15 mouse cellular contexts compared by ENCODE assay signal in genomic region chr19:59628296-59629160, GRCm38 (mm10).
DNase-seq lines count a peak whose midpoint lies in the region; ATAC-seq and TF ChIP-seq lines count a peak whose summit lies in the region.
"Had no signal": no experiment of that assay in that cellular context is flagged by ENCODE, and none has a peak within 500 bp of the region (broad histone marks: within the 10 kb centered on the region; RNA-seq: fewer than 3 reads in every experiment).

No protein-coding gene starts in this region.

- no peak overlapping the region for H3K27ac ChIP-seq in forebrain, embryonic 12.5 days
- H3K27ac ChIP-seq in forebrain, postnatal 0 days (ENCODE audit: low read depth, low read length), result no peak overlapping the region
- H3K27ac ChIP-seq in hindbrain, embryonic 16.5 days (ENCODE audit: low read depth, low read length), result no peak overlapping the region
- no peak overlapping the region for H3K27ac ChIP-seq in midbrain, postnatal 0 days (ENCODE audit: low read depth, low read length)
- H3K27ac ChIP-seq in liver, embryonic 11.5 days (ENCODE audit: low read depth, low read length), result no peak overlapping the region
- H3K27ac ChIP-seq: layer of hippocampus, adult 2 months; limb, embryonic 15.5 days had no signal

- H3K4me1 ChIP-seq in forebrain, embryonic 12.5 days, result peaks cover 21% of the 10 kb centered on the region
- no peaks in the 10 kb centered on the region; the same call in 1 of the 2 replicates for H3K4me1 ChIP-seq in forebrain, postnatal 0 days (ENCODE audit: insufficient read depth)
- peaks cover 5% of the 10 kb centered on the region for H3K4me1 ChIP-seq in hindbrain, embryonic 16.5 days (ENCODE audit: control insufficient read depth, insufficient read depth, low read depth, low read length)
- no peaks in the 10 kb centered on the region for H3K4me1 ChIP-seq in midbrain, postnatal 0 days (ENCODE audit: insufficient read depth, low read length)
- no peaks in the 10 kb centered on the region for H3K4me1 ChIP-seq in liver, embryonic 11.5 days (replicated peaks; ENCODE audit: control insufficient read depth, insufficient read depth, low read length)
- H3K4me1 ChIP-seq: limb, embryonic 15.5 days had no signal

- H3K9ac ChIP-seq in forebrain, embryonic 12.5 days, result no peak overlapping the region
- no peak overlapping the region for H3K9ac ChIP-seq in forebrain, postnatal 0 days
- H3K9ac ChIP-seq in hindbrain, embryonic 16.5 days (ENCODE audit: low read depth, low read length), result no peak overlapping the region
- H3K9ac ChIP-seq in midbrain, postnatal 0 days (replicated peaks; ENCODE audit: low read length, poor library complexity, severe bottlenecking), result no peak overlapping the region
- no peak overlapping the region for H3K9ac ChIP-seq in liver, embryonic 11.5 days (ENCODE audit: low read depth, low read length)
- H3K9ac ChIP-seq: limb, embryonic 15.5 days had no signal

- TF ChIP-seq CTCF in forebrain, postnatal 0 days (IDR thresholded peaks at IDR 0.05; ENCODE audit: low read depth), result no peak
- no peak for TF ChIP-seq CTCF in midbrain, postnatal 0 days (IDR thresholded peaks at IDR 0.05)

- peaks cover 29% of the 10 kb centered on the region for H3K27me3 ChIP-seq in forebrain, embryonic 12.5 days
- H3K27me3 ChIP-seq in forebrain, postnatal 0 days (ENCODE audit: insufficient read depth, low read length), result no peaks in the 10 kb centered on the region
- 0 out of 2 replicates have a peak, but pooled peaks cover 3% of the 10 kb centered on the region for H3K27me3 ChIP-seq in hindbrain, embryonic 16.5 days (replicated peaks; ENCODE audit: control insufficient read depth, insufficient read depth, low read length)
- H3K27me3 ChIP-seq in midbrain, postnatal 0 days (ENCODE audit: insufficient read depth, low read length), result no peaks in the 10 kb centered on the region
- no peaks in the 10 kb centered on the region for H3K27me3 ChIP-seq in liver, embryonic 11.5 days (replicated peaks; ENCODE audit: control insufficient read depth, insufficient read depth, low read length)
- H3K27me3 ChIP-seq: limb, embryonic 15.5 days had no signal

- 57% methylated on average over 15 of the region's 15 CpGs for WGBS in forebrain, embryonic 12.5 days
- WGBS in forebrain, postnatal 0 days, result 40% methylated on average over 15 of the region's 15 CpGs
- WGBS in hindbrain, embryonic 16.5 days, result 37% methylated on average over 15 of the region's 15 CpGs
- WGBS in midbrain, postnatal 0 days, result 32% methylated on average over 15 of the region's 15 CpGs
- 70% methylated on average over 15 of the region's 15 CpGs for WGBS in liver, embryonic 11.5 days

- 0 out of 2 replicates have a peak, but pooled peaks have one; percentile 44 for ATAC-seq in forebrain, embryonic 12.5 days (ENCODE audit: low FRiP score)
- no peak; the same call in 1 of the 2 replicates for ATAC-seq in forebrain, postnatal 0 days
- no peak for ATAC-seq in hindbrain, embryonic 16.5 days
- no peak for ATAC-seq in midbrain, postnatal 0 days (ENCODE audit: low FRiP score)
- ATAC-seq in liver, embryonic 11.5 days (replicated peaks; ENCODE audit: low FRiP score), result no peak
- ATAC-seq: Patski had no signal

- H3K9me3 ChIP-seq in forebrain, embryonic 12.5 days, result no peaks in the 10 kb centered on the region
- H3K9me3 ChIP-seq in forebrain, postnatal 0 days (ENCODE audit: low read length), result no peaks in the 10 kb centered on the region
- H3K9me3 ChIP-seq in hindbrain, embryonic 16.5 days (ENCODE audit: control insufficient read depth, low read length), result no peaks in the 10 kb centered on the region
- no peaks in the 10 kb centered on the region for H3K9me3 ChIP-seq in midbrain, postnatal 0 days (ENCODE audit: low read length)
- H3K9me3 ChIP-seq in liver, embryonic 11.5 days (ENCODE audit: control insufficient read depth, low read length), result no peaks in the 10 kb centered on the region
- H3K9me3 ChIP-seq: limb, embryonic 15.5 days had no signal

- no peak overlapping the region for H3K4me2 ChIP-seq in forebrain, embryonic 12.5 days
- no peak overlapping the region for H3K4me2 ChIP-seq in forebrain, postnatal 0 days (ENCODE audit: low read depth)
- H3K4me2 ChIP-seq in hindbrain, embryonic 16.5 days (ENCODE audit: low read length), result peak overlapping the region; percentile 6; the same call in 1 of the 2 replicates
- H3K4me2 ChIP-seq in midbrain, postnatal 0 days (ENCODE audit: low read depth, low read length, poor library complexity, severe bottlenecking), result no peak overlapping the region
- no peak overlapping the region for H3K4me2 ChIP-seq in liver, embryonic 11.5 days
- H3K4me2 ChIP-seq: heart, embryonic 11.5 days; limb, embryonic 15.5 days had no signal

- H3K36me3 ChIP-seq in forebrain, embryonic 12.5 days (replicated peaks), result no peaks in the 10 kb centered on the region
- no peaks in the 10 kb centered on the region for H3K36me3 ChIP-seq in forebrain, postnatal 0 days (ENCODE audit: insufficient read depth)
- H3K36me3 ChIP-seq in hindbrain, embryonic 16.5 days (ENCODE audit: control insufficient read depth, insufficient read depth, low read length), result no peaks in the 10 kb centered on the region
- no peaks in the 10 kb centered on the region for H3K36me3 ChIP-seq in midbrain, postnatal 0 days (ENCODE audit: insufficient read depth, low read length)
- H3K36me3 ChIP-seq in liver, embryonic 11.5 days (ENCODE audit: control insufficient read depth, insufficient read depth, low read length), result no peaks in the 10 kb centered on the region
- H3K36me3 ChIP-seq: limb, embryonic 15.5 days had no signal

- DNase-seq in forebrain, postnatal 0 days, result no peak
- peak; percentile 28 for DNase-seq in kidney, postnatal 14 days
- peak; percentile 18 for DNase-seq in midbrain, postnatal 0 days (ENCODE audit: low spot score)
- DNase-seq in liver, embryonic 11.5 days (ENCODE audit: low spot score), result no peak
- no peak for DNase-seq in cerebellum, adult 11-12 months
- DNase-seq in ovary, postnatal 10 days (ENCODE audit: low spot score), result no peak
- DNase-seq: cerebellum, adult 9-11 months; lung, adult 2 months had no signal

- H3K4me3 ChIP-seq in forebrain, embryonic 12.5 days (replicated peaks), result no peak overlapping the region
- no peak overlapping the region for H3K4me3 ChIP-seq in forebrain, postnatal 0 days (ENCODE audit: low read depth, low read length)
- no peak overlapping the region for H3K4me3 ChIP-seq in hindbrain, embryonic 16.5 days (ENCODE audit: low read length)
- no peak overlapping the region for H3K4me3 ChIP-seq in midbrain, postnatal 0 days (ENCODE audit: low read depth, low read length)
- H3K4me3 ChIP-seq in liver, embryonic 11.5 days (ENCODE audit: low read depth, low read length), result no peak overlapping the region
- H3K4me3 ChIP-seq: erythroblast, embryonic 14.5 days; layer of hippocampus, adult 2 months; limb, embryonic 15.5 days had no signal

Comparison
In these comparisons a context has a peak if more than half of its experiments do, and no peak if none do; other contexts are left out.
1. DNase-seq: peak in kidney, postnatal 14 days (single experiment) and midbrain, postnatal 0 days (single experiment); none in forebrain, postnatal 0 days (single experiment), liver, embryonic 11.5 days (single experiment), cerebellum, adult 11-12 months (single experiment) and ovary, postnatal 10 days (single experiment).